Mouse (Mus musculus): ENCODE measurements around the gene Scn3a.
"Not testable (repeated sequence)": the region's sequence is repeated elsewhere in the genome, so short reads cannot be mapped to it uniquely, and the experiment has no call there.

The Scn3a gene

GRCm38 (mm10) chr2:65490450-65490849 lies 77.0 kb downstream of the Scn3a start:
- DNase-seq (ENCODE audit: inconsistent age in 2 of 2, low spot score in 1 of 2) = no peak

GRCm38 (mm10) chr2:65483434-65483833 lies 84.0 kb downstream of the Scn3a start:
- peak in 1 of 2 experiments; percentile 56 for DNase-seq (ENCODE audit: inconsistent age in 2 of 2, low spot score in 1 of 2)

GRCm38 (mm10) chr2:65481007-65481672 lies 86.3 kb downstream of the Scn3a start:
- DNase-seq (ENCODE audit: inconsistent age in 2 of 2, low spot score in 1 of 2) = no peak

- DNase-seq (ENCODE audit: inconsistent age in 2 of 2, low spot score in 1 of 2) = peak; percentile 11 to 54
Measured at GRCm38 (mm10) chr2:65471311-65471882, 96.0 kb downstream of the Scn3a start.

GRCm38 (mm10) chr2:65465694-65466093 lies 101.7 kb downstream of the Scn3a start:
- no peak for DNase-seq (ENCODE audit: inconsistent age in 2 of 2, low spot score in 1 of 2)

- no peak for DNase-seq (ENCODE audit: inconsistent age in 2 of 2, low spot score in 1 of 2)
Measured at GRCm38 (mm10) chr2:65453763-65454162, 113.7 kb downstream of the Scn3a start.

- not testable (repeated sequence) for DNase-seq (ENCODE audit: inconsistent age in 2 of 2, low spot score in 1 of 2)
Measured at GRCm38 (mm10) chr2:65451401-65452078, 115.9 kb downstream of the Scn3a start.

GRCm38 (mm10) chr2:65450449-65451360 lies 116.7 kb downstream of the Scn3a start:
- no peak for DNase-seq (ENCODE audit: inconsistent age in 2 of 2, low spot score in 1 of 2)

GRCm38 (mm10) chr2:65449126-65449828 lies 118.2 kb downstream of the Scn3a start:
- DNase-seq (ENCODE audit: inconsistent age in 2 of 2, low spot score in 1 of 2) = no peak

GRCm38 (mm10) chr2:65443082-65443481 lies 124.3 kb downstream of the Scn3a start:
- DNase-seq (ENCODE audit: inconsistent age in 2 of 2, low spot score in 1 of 2) = no peak

- DNase-seq (ENCODE audit: inconsistent age in 2 of 2, low spot score in 1 of 2) = peak; percentile 47 to 68
Measured at GRCm38 (mm10) chr2:65441566-65441965, 125.9 kb downstream of the Scn3a start.

- DNase-seq (ENCODE audit: inconsistent age in 2 of 2, low spot score in 1 of 2) = peak in 1 of 2 experiments; percentile 17
Measured at GRCm38 (mm10) chr2:65441110-65441509, 126.3 kb downstream of the Scn3a start.

GRCm38 (mm10) chr2:65436917-65437316 lies 130.5 kb downstream of the Scn3a start:
- DNase-seq (ENCODE audit: inconsistent age in 2 of 2, low spot score in 1 of 2) = no peak

GRCm38 (mm10) chr2:65423501-65423900 lies 143.9 kb downstream of the Scn3a start:
- no peak for DNase-seq (ENCODE audit: inconsistent age in 2 of 2, low spot score in 1 of 2)

GRCm38 (mm10) chr2:65421259-65422255 lies 145.9 kb downstream of the Scn3a start:
- DNase-seq (ENCODE audit: inconsistent age in 2 of 2, low spot score in 1 of 2) = peak in 1 of 2 experiments; percentile 28

GRCm38 (mm10) chr2:65418608-65419007 lies 148.8 kb downstream of the Scn3a start:
- DNase-seq (ENCODE audit: inconsistent age in 2 of 2, low spot score in 1 of 2) = no peak

- DNase-seq (ENCODE audit: inconsistent age in 2 of 2, low spot score in 1 of 2) = no peak
Measured at GRCm38 (mm10) chr2:65416535-65416934, 150.9 kb downstream of the Scn3a start.

- DNase-seq (ENCODE audit: inconsistent age in 2 of 2, low spot score in 1 of 2) = no peak
Measured at GRCm38 (mm10) chr2:65415294-65415693, 152.1 kb downstream of the Scn3a start.

GRCm38 (mm10) chr2:65414806-65415281 lies 152.6 kb downstream of the Scn3a start:
- DNase-seq (ENCODE audit: inconsistent age in 2 of 2, low spot score in 1 of 2) = peak; percentile 28 to 71

All from adrenal gland, adult (tissue).